Mouse (Mus musculus) G1E (cell line): Measurements from ENCODE around the gene Haus7. TPM values are rescaled to one million over a fixed set of nuclear protein-coding genes. Genes with fewer than 3 reads are reported as not detected.

Experiments used
- ATAC-seq: 2 replicates; pipeline ENCODE4 v1.8.0; 2016; ENCODE audit warnings: mild to moderate bottlenecking; ENCODE audit not compliant: insufficient number of reproducible peaks, poor library complexity, low FRiP score, severe bottlenecking; ENCODE audit errors: extremely low read depth
- DNase-seq: peaks from one replicate; pipeline ENCODE4 v3.0.0; 2012; ENCODE audit warnings: low spot score
- H3K27me3 ChIP-seq: 2 replicates; pipeline ENCODE4 v1.6.1; 2012; ENCODE audit warnings: mild to moderate bottlenecking, low read length, inconsistent platforms; ENCODE audit not compliant: insufficient read depth
- H3K36me3 ChIP-seq: replicated peaks from 2 replicates; pipeline ENCODE3; 2012; ENCODE audit warnings: mild to moderate bottlenecking, inconsistent platforms
- H3K4me1 ChIP-seq: 2 replicates; pipeline ENCODE4 v1.6.1; 2012; ENCODE audit warnings: low read depth, low read length, inconsistent platforms, mixed read lengths; ENCODE audit not compliant: insufficient read depth
- H3K4me3 ChIP-seq: 2 replicates; pipeline ENCODE4 v1.5.1; 2012; ENCODE audit warnings: low read depth, mild to moderate bottlenecking, inconsistent platforms, low read length, moderate library complexity, mixed read lengths
- H3K9me3 ChIP-seq: replicated peaks from 2 replicates; pipeline ENCODE4 v1.6.1; 2012; ENCODE audit warnings: inconsistent platforms
- CTCF ChIP-seq: IDR thresholded peaks from 2 replicates; pipeline ENCODE4 v1.5.1; 2012; ENCODE audit warnings: low read depth, low read length, inconsistent platforms, mixed read lengths
- GATA1 ChIP-seq: IDR thresholded peaks from 2 replicates; pipeline ENCODE4 v1.6.1; 2012; ENCODE audit warnings: borderline replicate concordance, low read length, inconsistent platforms, mixed read lengths
- GATA2 ChIP-seq: IDR thresholded peaks from 2 replicates; pipeline ENCODE4 v1.6.1; 2012; ENCODE audit warnings: low read depth, low read length, inconsistent platforms, borderline replicate concordance
- POLR2AphosphoS5 ChIP-seq: IDR thresholded peaks from 2 replicates; pipeline ENCODE4 v1.6.1; 2012; ENCODE audit warnings: low read depth, low read length, inconsistent platforms; ENCODE audit not compliant: insufficient replicate concordance
- TAL1 ChIP-seq: conservative IDR thresholded peaks from 2 replicates; pipeline ENCODE4 v1.6.1; 2012; ENCODE audit warnings: low read depth, low read length, inconsistent platforms, mixed read lengths
- polyA plus RNA-seq: library from polyadenylated mRNA; stranded (reverse); fragments of >175 nt; gene quantifications from 2 replicates; pipeline ENCODE4 v1.2.3, GENCODE M21; 2012
- total RNA-seq, 2 experiments: library from RNA; stranded (forward) in 1 of 2; stranded (reverse) in 1 of 2; fragments of 200-1000 nt in 1 of 2; fragments of >200 nt in 1 of 2; fragmentation: Nextera tagmentation in 1 of 2; gene quantifications; 2 replicates each; pipeline ENCODE4 v1.2.3; 2014 to 2017

Gene Haus7
- total and polyA plus RNA-seq, 3 experiments, result 3.9 to 34.1 (median 14.4) TPM

- TF ChIP-seq GATA2 (no peak), CTCF (no peak), GATA1 (no peak), POLR2AphosphoS5 (no peak), TAL1 (no peak)
- Histone ChIP-seq H3K27me3 (0 out of 2 replicates have a peak, but pooled peaks cover 6% of the 10 kb centered on the region), H3K36me3 (no peaks in the 10 kb centered on the region), H3K4me1 (no peaks in the 10 kb centered on the region), H3K9me3 (no peaks in the 10 kb centered on the region), H3K4me3 (no peak overlapping the region)
- no peak for DNase-seq
- ATAC-seq, result no peak
These were observed 28.1 kb upstream of the Haus7 start for GRCm38 (mm10) chrX:73486920-73487319.

GRCm38 (mm10) chrX:73484870-73485269, 26.0 kb upstream of the Haus7 start:
- DNase-seq (no peak), ATAC-seq (no peak)
- Histone ChIP-seq H3K4me3 (no peak overlapping the region), H3K4me1 (no peaks in the 10 kb centered on the region), H3K27me3 (0 out of 2 replicates have a peak, but pooled peaks cover 6% of the 10 kb centered on the region), H3K9me3 (no peaks in the 10 kb centered on the region), H3K36me3 (no peaks in the 10 kb centered on the region)
- TF ChIP-seq GATA1 (no peak), POLR2AphosphoS5 (no peak), GATA2 (no peak), CTCF (no peak), TAL1 (no peak)

GRCm38 (mm10) chrX:73484076-73484475, 25.2 kb upstream of the Haus7 start:
- Histone ChIP-seq H3K36me3 (no peaks in the 10 kb centered on the region), H3K9me3 (no peaks in the 10 kb centered on the region), H3K4me1 (no peaks in the 10 kb centered on the region), H3K4me3 (no peak overlapping the region), H3K27me3 (0 out of 2 replicates have a peak, but pooled peaks cover 6% of the 10 kb centered on the region)
- ATAC-seq (no peak), DNase-seq (no peak)
- TF ChIP-seq GATA1, result no peak
- no peak for TF ChIP-seq POLR2AphosphoS5
- TF ChIP-seq CTCF, result no peak
- TF ChIP-seq GATA2, result no peak
- no peak for TF ChIP-seq TAL1

- no peaks in the 10 kb centered on the region for H3K9me3 ChIP-seq
- no peak within 1 kb of the TSS for H3K4me3 ChIP-seq
- DNase-seq, result no peak
- H3K27me3 ChIP-seq, result 0 out of 2 replicates have a peak, but pooled peaks cover 6% of the 10 kb centered on the region
- no peaks in the 10 kb centered on the region for H3K4me1 ChIP-seq
- no peak for ATAC-seq
- no peak for TF ChIP-seq POLR2AphosphoS5
- TF ChIP-seq GATA1, result no peak
- TF ChIP-seq CTCF, result no peak
- TF ChIP-seq GATA2, result no peak
- TF ChIP-seq TAL1, result no peak
- no peaks in the 10 kb centered on the region for H3K36me3 ChIP-seq
These were observed 24.6 kb upstream of the Haus7 start, which contains the start of gene Bgn for GRCm38 (mm10) chrX:73483484-73483810. Gene Bgn, plus strand, starts transcription at chrX:73483602.

- Histone ChIP-seq H3K4me1 (no peaks in the 10 kb centered on the region), H3K4me3 (no peak overlapping the region), H3K36me3 (no peaks in the 10 kb centered on the region), H3K27me3 (0 out of 2 replicates have a peak, but pooled peaks cover 6% of the 10 kb centered on the region), H3K9me3 (no peaks in the 10 kb centered on the region)
- ATAC-seq (no peak), DNase-seq (no peak)
- TF ChIP-seq GATA2, result no peak
- TF ChIP-seq GATA1, result no peak
- no peak for TF ChIP-seq POLR2AphosphoS5
- no peak for TF ChIP-seq CTCF
- TF ChIP-seq TAL1, result no peak
These were observed 24.0 kb upstream of the Haus7 start for GRCm38 (mm10) chrX:73482643-73483483.

- DNase-seq (no peak), ATAC-seq (no peak)
- no peaks in the 10 kb centered on the region for H3K36me3 ChIP-seq
- H3K4me3 ChIP-seq, result no peak overlapping the region
- H3K9me3 ChIP-seq, result no peaks in the 10 kb centered on the region
- H3K4me1 ChIP-seq, result no peaks in the 10 kb centered on the region
- no peak for TF ChIP-seq TAL1
- no peak for TF ChIP-seq GATA1
- no peak for TF ChIP-seq GATA2
- no peak for TF ChIP-seq CTCF
- TF ChIP-seq POLR2AphosphoS5, result no peak
- 0 out of 2 replicates have a peak, but pooled peaks cover 11% of the 10 kb centered on the region for H3K27me3 ChIP-seq
These were observed 21.5 kb upstream of the Haus7 start for GRCm38 (mm10) chrX:73480334-73480733.
